Mouse (Mus musculus): Measurements from ENCODE around the gene Kif26b. TPM values are rescaled to one million over a fixed set of nuclear protein-coding genes. Genes with fewer than 3 reads are reported as not detected.

Kif26b gene
- total and polyA plus RNA-seq, 2 experiments from 2014 or later: 6.4 to 75.8 TPM

DNA sequence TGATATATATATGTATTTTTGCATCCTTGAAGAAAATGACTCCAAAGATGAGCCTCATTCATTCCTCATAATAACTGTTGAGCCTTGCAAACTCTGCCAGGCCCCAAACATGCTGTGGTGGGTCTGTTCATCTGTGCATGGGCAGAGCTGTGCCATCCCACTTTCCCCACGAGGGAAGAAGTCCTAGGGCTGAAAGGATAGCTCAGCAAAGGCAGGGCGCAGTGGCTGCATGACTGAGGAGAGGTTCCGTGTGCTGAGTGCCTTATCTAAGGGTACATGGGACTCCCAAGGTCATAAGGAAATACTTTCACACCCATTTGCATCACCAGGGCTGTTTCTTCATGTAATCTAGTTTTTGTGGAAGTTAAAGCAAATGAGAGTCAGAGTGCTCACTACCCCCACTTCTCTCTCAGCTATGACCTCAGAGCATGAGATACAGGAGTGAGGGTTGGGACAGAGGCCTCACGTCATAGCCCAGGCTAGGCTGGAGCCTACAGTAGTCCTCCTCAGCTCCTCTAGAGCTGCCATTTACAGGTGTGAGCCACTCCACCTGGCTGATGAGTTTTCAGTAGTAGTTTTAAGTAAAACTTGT, 148.8 kb downstream of the Kif26b start:
- Histone ChIP-seq H3K4me1 (ENCODE audit: insufficient read depth, low read length) (no peaks in the 10 kb centered on the region), H3K9me3 (ENCODE audit: low read length) (no peaks in the 10 kb centered on the region), H3K27ac (ENCODE audit: low read depth, low read length) (no peak overlapping the region), H3K4me2 (ENCODE audit: low read depth, low read length, poor library complexity, severe bottlenecking) (no peak overlapping the region), H3K4me3 (ENCODE audit: low read depth, low read length) (no peak overlapping the region), H3K9ac (replicated peaks; ENCODE audit: low read length, poor library complexity, severe bottlenecking) (no peak overlapping the region), H3K27me3 (ENCODE audit: insufficient read depth, low read length) (no peaks in the 10 kb centered on the region), H3K36me3 (ENCODE audit: insufficient read depth, low read length) (no peaks in the 10 kb centered on the region)
- 80% methylated on average over 4 of the region's 4 CpGs for WGBS
- TF ChIP-seq CTCF (IDR thresholded peaks at IDR 0.05): no peak
- no peak for ATAC-seq (ENCODE audit: low FRiP score)
- DNase-seq (ENCODE audit: low spot score): no peak

DNA sequence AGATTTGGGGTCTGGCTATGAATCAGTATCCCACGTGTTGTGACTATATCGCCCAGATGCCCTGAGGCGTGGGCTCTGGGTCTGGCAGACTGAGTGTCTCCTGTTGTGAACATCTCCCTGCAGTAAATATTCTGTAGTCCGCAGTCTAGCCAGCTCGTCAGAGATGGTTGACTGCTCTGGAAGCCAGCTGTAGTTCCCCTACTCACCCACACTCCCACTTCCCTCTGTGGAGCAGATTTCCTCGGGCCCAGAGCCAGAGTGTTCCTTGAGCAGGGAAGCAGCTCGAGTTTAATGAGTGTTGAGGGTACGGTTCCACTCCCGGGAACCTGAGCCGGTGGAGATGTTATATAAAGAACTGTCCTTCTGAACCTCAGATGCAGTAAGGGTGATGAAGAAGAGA, 154.7 kb downstream of the Kif26b start:
- H3K36me3 ChIP-seq (ENCODE audit: insufficient read depth, low read length): no peaks in the 10 kb centered on the region
- ATAC-seq (ENCODE audit: low FRiP score): no peak
- H3K27me3 ChIP-seq (ENCODE audit: insufficient read depth, low read length): no peaks in the 10 kb centered on the region
- no peak overlapping the region for H3K27ac ChIP-seq (ENCODE audit: low read depth, low read length)
- 61% methylated on average over 10 of the region's 10 CpGs for WGBS
- H3K4me1 ChIP-seq (ENCODE audit: insufficient read depth, low read length): no peaks in the 10 kb centered on the region
- H3K4me3 ChIP-seq (ENCODE audit: low read depth, low read length): no peak overlapping the region
- peak; percentile 55 for DNase-seq (ENCODE audit: low spot score)
- TF ChIP-seq CTCF (IDR thresholded peaks at IDR 0.05): no peak
- no peak overlapping the region for H3K9ac ChIP-seq (replicated peaks; ENCODE audit: low read length, poor library complexity, severe bottlenecking)
- no peaks in the 10 kb centered on the region for H3K9me3 ChIP-seq (ENCODE audit: low read length)
- H3K4me2 ChIP-seq (ENCODE audit: low read depth, low read length, poor library complexity, severe bottlenecking): no peak overlapping the region

DNA sequence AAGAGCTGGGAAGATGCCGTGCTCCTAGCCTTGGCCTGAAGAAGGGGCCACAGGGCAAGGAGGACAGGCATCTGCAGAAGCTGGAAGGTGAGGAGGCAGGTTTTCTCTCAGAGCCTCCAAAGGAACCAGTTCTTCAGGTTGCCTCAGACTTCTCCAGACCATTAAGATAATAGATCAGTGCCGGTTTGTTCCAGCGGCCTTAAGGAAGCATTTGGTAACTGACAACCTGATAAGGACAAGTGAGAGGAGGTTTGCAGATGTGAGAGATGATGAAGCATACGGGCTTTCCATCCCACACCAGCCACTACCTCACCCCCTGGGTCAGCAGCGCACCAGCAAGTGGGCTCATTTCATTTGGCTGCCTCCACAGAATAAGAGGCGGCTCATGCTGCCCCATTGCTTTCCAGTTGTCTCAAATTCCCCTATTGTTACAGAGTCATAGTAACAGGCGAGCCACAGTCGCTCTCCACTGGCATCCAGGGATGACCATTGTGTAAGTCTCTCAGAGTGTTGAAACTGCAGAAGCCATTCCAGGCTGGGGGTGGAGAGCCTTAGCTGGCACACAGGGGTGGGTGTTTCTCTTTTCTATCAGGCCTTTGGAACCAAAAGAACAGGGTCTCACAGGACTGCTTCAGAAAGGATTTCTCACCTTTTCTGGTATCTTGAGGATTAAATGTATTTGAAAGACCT, 156.2 kb downstream of the Kif26b start:
- H3K27me3 ChIP-seq (ENCODE audit: insufficient read depth, low read length): no peaks in the 10 kb centered on the region
- H3K9me3 ChIP-seq (ENCODE audit: low read length): no peaks in the 10 kb centered on the region
- ATAC-seq (ENCODE audit: low FRiP score) (no peak), DNase-seq (ENCODE audit: low spot score) (no peak)
- H3K9ac ChIP-seq (replicated peaks; ENCODE audit: low read length, poor library complexity, severe bottlenecking): no peak overlapping the region
- H3K27ac ChIP-seq (ENCODE audit: low read depth, low read length): no peak overlapping the region
- no peak for TF ChIP-seq CTCF (IDR thresholded peaks at IDR 0.05)
- WGBS: 56% methylated on average over 8 of the region's 8 CpGs
- no peak overlapping the region for H3K4me2 ChIP-seq (ENCODE audit: low read depth, low read length, poor library complexity, severe bottlenecking)
- no peak overlapping the region for H3K4me3 ChIP-seq (ENCODE audit: low read depth, low read length)
- H3K4me1 ChIP-seq (ENCODE audit: insufficient read depth, low read length): no peaks in the 10 kb centered on the region
- no peaks in the 10 kb centered on the region for H3K36me3 ChIP-seq (ENCODE audit: insufficient read depth, low read length)

- no peak for DNase-seq (ENCODE audit: low spot score)
- H3K27me3 ChIP-seq (ENCODE audit: insufficient read depth, low read length): no peaks in the 10 kb centered on the region
- TF ChIP-seq CTCF (IDR thresholded peaks at IDR 0.05): no peak
Measured at GRCm38 (mm10) chr1:178686881-178687280, 158.0 kb downstream of the Kif26b start.

GRCm38 (mm10) chr1:178689512-178689911, 160.6 kb downstream of the Kif26b start:
- DNase-seq (ENCODE audit: low spot score): peak; percentile 40
- ATAC-seq (ENCODE audit: low FRiP score): no peak

More at GRCm38 (mm10) chr1:178686881-178687280, 158.0 kb downstream of the Kif26b start:
- Histone ChIP-seq H3K4me2 (ENCODE audit: low read depth, low read length, poor library complexity, severe bottlenecking) (no peak overlapping the region), H3K9ac (replicated peaks; ENCODE audit: low read length, poor library complexity, severe bottlenecking) (no peak overlapping the region), H3K36me3 (ENCODE audit: insufficient read depth, low read length) (no peaks in the 10 kb centered on the region), H3K27ac (ENCODE audit: low read depth, low read length) (no peak overlapping the region), H3K4me1 (ENCODE audit: insufficient read depth, low read length) (no peaks in the 10 kb centered on the region), H3K4me3 (ENCODE audit: low read depth, low read length) (no peak overlapping the region), H3K9me3 (ENCODE audit: low read length) (no peaks in the 10 kb centered on the region)
- ATAC-seq (ENCODE audit: low FRiP score): no peak

GRCm38 (mm10) chr1:178691679-178692078, 162.8 kb downstream of the Kif26b start:
- no peak for TF ChIP-seq CTCF (IDR thresholded peaks at IDR 0.05)
- Histone ChIP-seq H3K27ac (ENCODE audit: low read depth, low read length) (no peak overlapping the region), H3K36me3 (ENCODE audit: insufficient read depth, low read length) (no peaks in the 10 kb centered on the region), H3K4me2 (ENCODE audit: low read depth, low read length, poor library complexity, severe bottlenecking) (no peak overlapping the region), H3K4me3 (ENCODE audit: low read depth, low read length) (no peak overlapping the region), H3K9me3 (ENCODE audit: low read length) (no peaks in the 10 kb centered on the region), H3K4me1 (ENCODE audit: insufficient read depth, low read length) (no peaks in the 10 kb centered on the region), H3K27me3 (ENCODE audit: insufficient read depth, low read length) (no peaks in the 10 kb centered on the region), H3K9ac (replicated peaks; ENCODE audit: low read length, poor library complexity, severe bottlenecking) (no peak overlapping the region)
- ATAC-seq (ENCODE audit: low FRiP score): no peak
- 98% methylated on average over 3 of the region's 3 CpGs for WGBS
- DNase-seq (ENCODE audit: low spot score): no peak

More at GRCm38 (mm10) chr1:178689512-178689911, 160.6 kb downstream of the Kif26b start:
- Histone ChIP-seq H3K9me3 (ENCODE audit: low read length) (no peaks in the 10 kb centered on the region), H3K4me1 (ENCODE audit: insufficient read depth, low read length) (no peaks in the 10 kb centered on the region), H3K4me3 (ENCODE audit: low read depth, low read length) (no peak overlapping the region), H3K27me3 (ENCODE audit: insufficient read depth, low read length) (no peaks in the 10 kb centered on the region), H3K36me3 (ENCODE audit: insufficient read depth, low read length) (no peaks in the 10 kb centered on the region), H3K27ac (ENCODE audit: low read depth, low read length) (no peak overlapping the region), H3K9ac (replicated peaks; ENCODE audit: low read length, poor library complexity, severe bottlenecking) (no peak overlapping the region), H3K4me2 (ENCODE audit: low read depth, low read length, poor library complexity, severe bottlenecking) (no peak overlapping the region)
- peak; percentile 65 for TF ChIP-seq CTCF (IDR thresholded peaks at IDR 0.05)
- WGBS: 58% methylated on average over 4 of the region's 4 CpGs
